Mouse (Mus musculus) stomach, postnatal 0 days (tissue): ENCODE data around the gene Kcnma1.

Source experiments
- CTCF ChIP-seq: IDR thresholded peaks from 2 replicates; pipeline ENCODE4 v1.5.1; 2016; ENCODE audit warnings: antibody characterized with exemption, low read depth, mild to moderate bottlenecking, moderate library complexity
- EP300 ChIP-seq: optimal IDR thresholded peaks from 2 replicates; pipeline ENCODE3; 2016; ENCODE audit warnings: antibody characterized with exemption

DNA sequence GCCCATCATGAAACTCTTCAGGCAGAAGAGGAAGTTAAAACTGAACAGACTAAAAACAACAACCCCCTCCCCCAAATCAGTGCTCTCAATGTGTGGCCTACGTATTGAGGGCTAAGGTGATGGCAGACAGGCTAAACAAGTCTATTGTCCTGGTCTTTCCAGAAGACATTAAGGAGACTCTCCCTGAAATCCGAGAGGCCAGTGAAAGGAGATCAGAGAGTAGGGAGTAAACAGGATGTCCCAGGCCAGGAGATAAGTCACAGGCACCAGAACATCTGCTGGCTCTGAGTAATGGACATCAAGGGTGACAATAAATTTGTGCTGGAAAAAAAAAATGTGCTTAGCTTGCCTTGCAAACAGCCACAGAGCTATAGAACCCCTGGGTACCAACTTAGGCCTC lies 522.9 kb downstream of the Kcnma1 start:
- TF ChIP-seq CTCF (no peak), EP300 (no peak)
